Mouse (Mus musculus) heart, embryonic 15.5 days (tissue): ENCODE measurements around the gene Enoph1. TPM values are rescaled to one million over a fixed set of nuclear protein-coding genes. Genes with fewer than 3 reads are reported as not detected.

ENCODE experiments used
- ATAC-seq: fragments of 200-750 bp; cut with Nextera tagmentation; replicated peaks from 2 replicates; pipeline ENCODE4 v1.8.0; 2017; ENCODE audit warnings: low read depth, moderate TSS enrichment; ENCODE audit not compliant: insufficient number of reproducible peaks, insufficient read depth, low FRiP score
- H3K27ac ChIP-seq: fragments of 300-500 bp; sonication (generic); 2 replicates; pipeline ENCODE4 v1.5.1; 2015; ENCODE audit warnings: mild to moderate bottlenecking, inconsistent platforms
- H3K27me3 ChIP-seq: fragments of 300-500 bp; sonication (generic); 2 replicates; pipeline ENCODE4 v1.6.1; 2015; ENCODE audit warnings: inconsistent platforms
- H3K36me3 ChIP-seq: fragments of 300-500 bp; sonication (generic); 2 replicates; pipeline ENCODE4 v1.6.1; 2015; ENCODE audit warnings: mild to moderate bottlenecking, inconsistent platforms
- H3K4me1 ChIP-seq: fragments of 300-500 bp; sonication (generic); replicated peaks from 2 replicates; pipeline ENCODE4 v1.6.1; 2015; ENCODE audit warnings: inconsistent platforms
- H3K4me2 ChIP-seq: fragments of 300-500 bp; sonication (generic); 2 replicates; pipeline ENCODE4 v1.6.1; 2015; ENCODE audit warnings: inconsistent platforms, mild to moderate bottlenecking, moderate library complexity
- H3K4me3 ChIP-seq: fragments of 300-500 bp; sonication (generic); 2 replicates; pipeline ENCODE4 v1.5.1; 2015; ENCODE audit warnings: mild to moderate bottlenecking, inconsistent platforms
- H3K9ac ChIP-seq: fragments of 300-500 bp; sonication (generic); 2 replicates; pipeline ENCODE4 v1.6.1; 2015; ENCODE audit warnings: mild to moderate bottlenecking, inconsistent platforms
- H3K9me3 ChIP-seq: fragments of 300-500 bp; sonication (generic); replicated peaks from 2 replicates; pipeline ENCODE4 v1.6.1; 2016; ENCODE audit warnings: inconsistent platforms
- WGBS: fragments of 180-500 bp; shearing (Covaris S2); methylation state at CpG from one replicate; pipeline ENCODE4 v1.1.7; 2015; ENCODE audit warnings: mixed read lengths; 5-methylcytosine and 5-hydroxymethylcytosine counted together
- polyA plus RNA-seq: library from polyadenylated mRNA; unstranded; fragments of >200 nt; fragmentation: Nextera tagmentation; extraction: Ambion mirVana; gene quantifications from 2 replicates; pipeline ENCODE4 v1.2.1, GENCODE M21; 2015

Gene Enoph1
- polyA plus RNA-seq, 1 experiment from 2014 or later: 22.7 TPM

DNA sequence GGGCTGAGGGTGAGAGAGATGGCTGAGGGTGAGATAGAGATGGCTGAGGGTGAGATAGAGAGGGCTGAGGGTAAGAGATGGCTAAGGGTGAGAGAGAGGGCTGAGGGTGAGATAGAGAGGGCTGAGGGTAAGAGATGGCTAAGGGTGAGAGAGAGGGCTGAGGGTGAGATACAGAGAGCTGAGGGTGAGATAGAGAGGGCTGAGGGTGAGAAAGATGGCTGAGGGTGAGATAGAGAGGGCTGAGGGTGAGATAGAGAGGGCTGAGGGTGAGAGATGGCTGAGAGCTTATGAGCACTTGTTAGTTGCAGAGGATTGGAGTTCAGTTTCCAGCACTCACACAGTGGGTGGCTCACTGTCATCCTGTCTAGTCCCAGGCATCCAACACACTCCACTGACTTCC is 19.7 kb upstream of the Enoph1 start:
- H3K27ac ChIP-seq: no peak overlapping the region
- no peaks in the 10 kb centered on the region for H3K36me3 ChIP-seq
- H3K9ac ChIP-seq: no peak overlapping the region
- no peaks in the 10 kb centered on the region for H3K27me3 ChIP-seq
- H3K4me3 ChIP-seq: no peak overlapping the region
- peaks cover 4% of the 10 kb centered on the region; the same call in 1 of the 2 replicates for H3K4me1 ChIP-seq
- ATAC-seq: no peak
- no peaks in the 10 kb centered on the region for H3K9me3 ChIP-seq
- no peak overlapping the region for H3K4me2 ChIP-seq

GRCm38 (mm10) chr5:100024403-100024802 is 15.4 kb upstream of the Enoph1 start:
- Histone ChIP-seq H3K4me1 (peaks cover 6% of the 10 kb centered on the region; the same call in 1 of the 2 replicates), H3K27ac (no peak overlapping the region), H3K9me3 (no peaks in the 10 kb centered on the region), H3K9ac (no peak overlapping the region), H3K36me3 (no peaks in the 10 kb centered on the region), H3K27me3 (no peaks in the 10 kb centered on the region), H3K4me3 (no peak overlapping the region), H3K4me2 (no peak overlapping the region)
- WGBS: 43% methylated on average over 5 of the region's 5 CpGs
- ATAC-seq: no peak

GRCm38 (mm10) chr5:100024868-100025267 is 14.9 kb upstream of the Enoph1 start:
- no peak for ATAC-seq
- Histone ChIP-seq H3K27ac (no peak overlapping the region), H3K4me3 (no peak overlapping the region), H3K4me1 (peaks cover 11% of the 10 kb centered on the region), H3K36me3 (no peaks in the 10 kb centered on the region), H3K27me3 (no peaks in the 10 kb centered on the region), H3K9me3 (no peaks in the 10 kb centered on the region), H3K9ac (no peak overlapping the region), H3K4me2 (no peak overlapping the region)
- WGBS: 59% methylated on average over 1 of the region's 1 CpGs

DNA sequence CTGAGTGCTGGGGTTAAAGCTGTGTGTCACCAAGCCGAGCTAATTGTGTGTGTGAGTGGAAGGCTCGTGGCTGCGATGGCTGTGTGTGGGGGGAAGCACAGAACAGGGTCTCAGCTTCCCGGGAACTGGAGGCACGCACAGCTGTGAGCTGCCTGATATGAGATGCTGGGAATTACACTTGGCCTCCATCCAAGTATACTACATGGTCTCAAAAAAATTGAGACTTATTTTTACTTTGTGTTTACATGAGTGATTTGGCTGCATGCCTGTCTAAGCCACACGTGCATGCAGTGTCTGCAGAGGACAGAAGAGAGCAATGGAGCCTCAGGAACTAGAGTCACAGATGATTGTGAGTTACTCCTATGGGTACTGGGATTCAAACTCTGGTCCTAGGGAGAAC is 9.7 kb upstream of the Enoph1 start:
- H3K36me3 ChIP-seq: peaks cover 29% of the 10 kb centered on the region
- H3K4me3 ChIP-seq: no peak overlapping the region
- H3K9me3 ChIP-seq: no peaks in the 10 kb centered on the region
- H3K27me3 ChIP-seq: no peaks in the 10 kb centered on the region
- peaks cover 39% of the 10 kb centered on the region for H3K4me1 ChIP-seq
- peak overlapping the region; percentile 77 for H3K27ac ChIP-seq
- WGBS: 7% methylated on average over 6 of the region's 6 CpGs
- peak; percentile 88 for ATAC-seq
- H3K4me2 ChIP-seq: peak overlapping the region; percentile 5; the same call in 1 of the 2 replicates
- no peak overlapping the region for H3K9ac ChIP-seq

DNA sequence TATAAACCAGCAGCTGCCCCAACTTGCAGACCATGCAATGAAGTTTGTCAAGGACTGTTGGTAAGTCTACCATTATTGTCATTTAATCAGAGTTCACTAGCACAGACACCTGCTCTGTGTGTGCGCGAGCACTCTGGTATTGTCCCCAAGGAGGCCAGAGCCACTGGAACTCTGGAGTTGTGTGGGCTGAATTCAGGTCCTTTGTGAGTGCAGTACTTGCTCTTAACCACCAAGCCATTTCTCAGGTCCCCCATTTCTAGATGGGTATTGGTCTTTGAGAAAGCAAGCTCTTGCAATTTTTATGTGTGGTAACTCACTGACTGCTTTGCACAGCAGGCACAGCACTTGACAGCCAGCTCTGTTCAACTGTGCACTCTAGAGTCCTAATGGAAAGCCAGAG is 7.7 kb upstream of the Enoph1 start:
- H3K27me3 ChIP-seq: no peaks in the 10 kb centered on the region
- H3K9ac ChIP-seq: no peak overlapping the region
- 86% methylated on average over 2 of the region's 2 CpGs for WGBS
- H3K4me2 ChIP-seq: no peak overlapping the region
- ATAC-seq: no peak
- peaks cover 54% of the 10 kb centered on the region for H3K4me1 ChIP-seq
- peak overlapping the region; percentile 55 for H3K27ac ChIP-seq
- H3K36me3 ChIP-seq: peaks cover 36% of the 10 kb centered on the region
- H3K4me3 ChIP-seq: no peak overlapping the region
- no peaks in the 10 kb centered on the region for H3K9me3 ChIP-seq

DNA sequence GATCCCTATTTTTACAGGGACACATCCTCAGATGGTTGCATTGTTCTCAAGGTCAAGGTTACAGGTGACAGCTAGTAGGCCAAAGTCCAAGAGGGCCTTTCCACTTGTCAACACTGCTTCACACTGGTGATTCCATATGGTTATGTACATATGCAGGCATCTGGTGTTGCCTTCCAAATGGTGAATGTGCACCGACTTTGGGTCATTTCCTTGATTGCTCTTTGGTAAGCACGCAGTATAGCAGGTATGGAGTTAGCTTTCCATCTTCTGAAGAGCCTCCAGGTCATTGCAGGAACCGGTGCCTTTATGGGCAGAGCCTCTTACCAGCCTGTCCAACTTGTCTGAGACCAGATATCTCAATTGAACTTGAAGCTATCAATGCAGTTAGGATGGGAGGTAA is 7.1 kb upstream of the Enoph1 start:
- H3K4me2 ChIP-seq: no peak overlapping the region
- H3K27me3 ChIP-seq: no peaks in the 10 kb centered on the region
- H3K9me3 ChIP-seq: no peaks in the 10 kb centered on the region
- H3K4me3 ChIP-seq: no peak overlapping the region
- peaks cover 36% of the 10 kb centered on the region for H3K36me3 ChIP-seq
- H3K27ac ChIP-seq: peak overlapping the region; percentile 55; the same call in 1 of the 2 replicates
- no peak overlapping the region for H3K9ac ChIP-seq
- H3K4me1 ChIP-seq: peaks cover 59% of the 10 kb centered on the region
- ATAC-seq: no peak
- WGBS: 68% methylated on average over 3 of the region's 3 CpGs

DNA sequence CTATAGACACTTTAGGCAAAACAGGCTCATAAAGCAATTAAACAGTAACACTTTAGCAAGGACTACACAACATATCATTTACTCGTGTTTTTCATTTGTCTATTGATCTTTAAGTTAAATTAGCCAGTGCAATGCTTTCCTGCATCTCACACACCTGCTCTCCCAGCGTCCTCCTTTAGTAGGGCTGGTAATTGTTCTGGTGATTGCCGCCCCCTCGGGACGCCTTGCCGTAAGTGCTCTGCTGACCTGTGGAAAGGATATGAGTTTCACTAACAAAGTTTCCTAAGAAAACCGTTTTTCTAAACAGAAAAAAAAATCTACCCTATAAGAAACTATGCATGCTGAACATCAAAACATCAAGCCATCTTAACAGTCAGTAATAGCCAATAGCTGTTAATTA is 3.8 kb upstream of the Enoph1 start:
- peaks cover 36% of the 10 kb centered on the region for H3K36me3 ChIP-seq
- H3K27me3 ChIP-seq: no peaks in the 10 kb centered on the region
- no peak overlapping the region for H3K4me3 ChIP-seq
- H3K27ac ChIP-seq: no peak overlapping the region
- H3K9ac ChIP-seq: no peak overlapping the region
- H3K4me2 ChIP-seq: peak overlapping the region; percentile 88
- peaks cover 46% of the 10 kb centered on the region for H3K4me1 ChIP-seq
- no peak for ATAC-seq
- H3K9me3 ChIP-seq: no peaks in the 10 kb centered on the region
- 55% methylated on average over 7 of the region's 7 CpGs for WGBS

- peak overlapping the region; percentile 88 for H3K4me2 ChIP-seq
- WGBS: 9% methylated on average over 7 of the region's 7 CpGs
- peaks cover 36% of the 10 kb centered on the region for H3K36me3 ChIP-seq
- H3K4me1 ChIP-seq: peaks cover 44% of the 10 kb centered on the region
- 0 out of 2 replicates have a peak overlapping the region, but pooled peaks have one; percentile 3 for H3K27ac ChIP-seq
- peak overlapping the region; percentile 95 for H3K9ac ChIP-seq
- no peaks in the 10 kb centered on the region for H3K27me3 ChIP-seq
- no peaks in the 10 kb centered on the region for H3K9me3 ChIP-seq
- H3K4me3 ChIP-seq: peak overlapping the region; percentile 76
- no peak for ATAC-seq
Observed at GRCm38 (mm10) chr5:100036681-100037080, 3.1 kb upstream of the Enoph1 start.

- 1% methylated on average over 41 of the region's 45 CpGs for WGBS
- peak; percentile 38 for ATAC-seq
- peaks cover 22% of the 10 kb centered on the region for H3K36me3 ChIP-seq
Observed at GRCm38 (mm10) chr5:100037965-100038713, 1.6 kb upstream of the Enoph1 start.

DNA sequence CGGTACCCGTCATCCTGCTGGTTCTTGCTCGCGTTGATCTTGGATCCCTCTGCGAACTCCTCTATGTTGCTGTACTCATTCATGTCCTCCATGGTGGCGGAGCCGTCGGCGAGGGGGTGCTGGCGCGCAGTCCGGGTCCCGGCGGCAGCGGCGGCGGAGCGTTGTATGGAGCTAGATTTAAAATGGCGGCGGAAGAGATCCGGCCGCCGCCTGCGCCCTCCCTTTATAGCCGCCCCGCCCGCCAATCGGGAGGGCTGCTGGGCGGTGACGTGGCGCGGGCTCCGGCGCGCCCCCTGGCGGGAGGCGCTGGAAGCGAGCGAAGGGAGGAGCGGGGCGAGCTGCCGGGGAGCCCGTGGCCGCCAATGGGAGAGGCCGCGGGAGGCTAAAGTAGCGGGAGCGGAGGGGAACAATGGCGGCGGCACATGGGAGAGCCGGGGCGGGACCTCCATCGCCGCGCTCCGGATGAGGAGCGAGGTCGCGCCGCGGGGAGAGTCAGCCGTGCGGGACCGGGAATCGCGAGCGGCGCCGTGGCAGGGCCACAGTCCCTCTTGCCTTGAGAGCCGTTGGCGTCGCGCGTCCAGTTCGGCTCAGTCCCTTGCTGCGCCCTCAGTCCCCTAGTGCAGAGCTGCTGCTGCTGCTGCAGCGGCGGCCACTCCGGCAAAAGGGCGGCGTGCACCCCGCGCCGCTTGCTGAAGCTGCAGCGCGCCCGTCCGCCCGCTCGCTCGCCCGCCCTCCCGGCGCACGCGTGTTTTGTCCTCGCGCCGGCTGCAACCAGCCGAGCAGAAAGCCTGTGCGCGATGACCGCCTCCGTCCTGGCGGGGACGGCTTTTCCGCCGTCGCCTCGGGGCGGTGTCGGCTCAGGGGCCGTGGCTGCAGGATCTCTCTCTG is 827 bp upstream of the Enoph1 start:
- Histone ChIP-seq H3K4me3 (peak overlapping the region; percentile 76), H3K4me2 (peak overlapping the region; percentile 88), H3K9me3 (no peaks in the 10 kb centered on the region), H3K9ac (peak overlapping the region; percentile 95), H3K27me3 (no peaks in the 10 kb centered on the region), H3K36me3 (peaks cover 18% of the 10 kb centered on the region), H3K27ac (peak overlapping the region; percentile 96), H3K4me1 (peaks cover 42% of the 10 kb centered on the region)
- peak; percentile 77 for ATAC-seq
- 0% methylated on average over 112 of the region's 113 CpGs for WGBS

More at GRCm38 (mm10) chr5:100037965-100038713, 1.6 kb upstream of the Enoph1 start:
- Histone ChIP-seq H3K9me3 (no peaks in the 10 kb centered on the region), H3K4me3 (peak overlapping the region; percentile 76), H3K4me1 (peaks cover 36% of the 10 kb centered on the region), H3K4me2 (peak overlapping the region; percentile 88), H3K27me3 (no peaks in the 10 kb centered on the region), H3K9ac (peak overlapping the region; percentile 95), H3K27ac (peak overlapping the region; percentile 96)

- no peak for ATAC-seq
- H3K9me3 ChIP-seq: no peaks in the 10 kb centered on the region
- peak overlapping the region; percentile 95 for H3K9ac ChIP-seq
- peaks cover 6% of the 10 kb centered on the region; the same call in 1 of the 2 replicates for H3K36me3 ChIP-seq
- WGBS: under 1% methylated on average over 19 of the region's 19 CpGs
- no peaks in the 10 kb centered on the region for H3K27me3 ChIP-seq
- peak overlapping the region; percentile 83 for H3K4me2 ChIP-seq
- peaks cover 43% of the 10 kb centered on the region for H3K4me1 ChIP-seq
- H3K27ac ChIP-seq: peak overlapping the region; percentile 96
- H3K4me3 ChIP-seq: peak overlapping the region; percentile 76
Observed at GRCm38 (mm10) chr5:100040281-100040784, 548 bp downstream of the Enoph1 start.
